Mouse (Mus musculus) CD4-positive helper T cell, adult 2 months (primary cell): Measurements from ENCODE around the gene Vmn1r33.
"Not testable (repeated sequence)": the region's sequence is repeated elsewhere in the genome, so short reads cannot be mapped to it uniquely, and the experiment has no call there.

ENCODE experiments used
- DNase-seq: peaks from one replicate; pipeline ENCODE4 v3.0.0-alpha.2; 2012; ENCODE audit warnings: low read depth, missing footprints, low spot score

Gene Vmn1r33

GRCm38 (mm10) chr6:66618182-66618581, at the start of gene Vmn1r33:
Gene Vmn1r33, minus strand, starts transcription at chr6:66618282.
- not testable (repeated sequence) for DNase-seq

- DNase-seq: no peak
Observed at GRCm38 (mm10) chr6:66643779-66644178, 25.7 kb upstream of the Vmn1r33 start, which contains the start of gene Vmn1r34. Gene Vmn1r34, minus strand, starts transcription at chr6:66643879.

- DNase-seq: no peak
Observed at GRCm38 (mm10) chr6:66595804-66596203, 22.3 kb downstream of the Vmn1r33 start.
